Mouse (Mus musculus) midbrain, embryonic 10.5 days (tissue): ENCODE measurements around the gene Tsc22d1. TPM values are rescaled to one million over a fixed set of nuclear protein-coding genes. Genes with fewer than 3 reads are reported as not detected.

Source experiments
- DNase-seq: peaks from one replicate; pipeline ENCODE4 v3.0.0-alpha.2; 2017; ENCODE audit warnings: low spot score
- H3K27ac ChIP-seq: fragments of 300-500 bp; sonication (generic); replicated peaks from 2 replicates; pipeline ENCODE4 v1.5.1; 2016; ENCODE audit warnings: mild to moderate bottlenecking
- H3K27me3 ChIP-seq: fragments of 300-500 bp; sonication (generic); 2 replicates; pipeline ENCODE4 v1.6.1; 2016; ENCODE audit warnings: low read depth, mild to moderate bottlenecking; ENCODE audit not compliant: poor library complexity, severe bottlenecking
- H3K36me3 ChIP-seq: fragments of 300-500 bp; sonication (generic); 2 replicates; pipeline ENCODE4 v1.6.1; 2016; ENCODE audit warnings: mild to moderate bottlenecking, moderate library complexity
- H3K4me1 ChIP-seq: fragments of 300-500 bp; sonication (generic); 2 replicates; pipeline ENCODE4 v1.6.1; 2016
- H3K4me3 ChIP-seq: fragments of 300-500 bp; sonication (generic); 2 replicates; pipeline ENCODE4 v1.5.1; 2016; ENCODE audit warnings: mild to moderate bottlenecking, moderate library complexity
- H3K9me3 ChIP-seq: fragments of 300-500 bp; sonication (generic); replicated peaks from 2 replicates; pipeline ENCODE4 v1.6.1; 2016; ENCODE audit warnings: mild to moderate bottlenecking
- WGBS: fragments of 180-500 bp; shearing (Covaris S2); methylation state at CpG from one replicate; pipeline ENCODE4 v1.1.7; 2016; 5-methylcytosine and 5-hydroxymethylcytosine counted together
- polyA plus RNA-seq: library from polyadenylated mRNA; unstranded; fragments of >200 nt; fragmentation: Nextera tagmentation; extraction: Ambion mirVana; gene quantifications from 2 replicates; pipeline ENCODE4 v1.2.1, GENCODE M21; 2016

Gene Tsc22d1
- polyA plus RNA-seq, 1 experiment from 2014 or later = 313 TPM

- H3K36me3 ChIP-seq = no peaks in the 10 kb centered on the region
- no peak for DNase-seq
- H3K4me3 ChIP-seq = no peak overlapping the region
- H3K9me3 ChIP-seq = no peaks in the 10 kb centered on the region
- no peak overlapping the region for H3K27ac ChIP-seq
- 91% methylated on average over 7 of the region's 7 CpGs for WGBS
- peaks cover 42% of the 10 kb centered on the region for H3K4me1 ChIP-seq
- no peaks in the 10 kb centered on the region for H3K27me3 ChIP-seq
These were observed 116.4 kb downstream of the Tsc22d1 start for GRCm38 (mm10) chr14:76531027-76531660.

- peak; percentile 79 for DNase-seq
- 42% methylated on average over 20 of the region's 20 CpGs for WGBS
- H3K36me3 ChIP-seq = no peaks in the 10 kb centered on the region
- H3K9me3 ChIP-seq = no peaks in the 10 kb centered on the region
- H3K4me1 ChIP-seq = peaks cover 37% of the 10 kb centered on the region
- H3K4me3 ChIP-seq = peak overlapping the region; percentile 45
- no peaks in the 10 kb centered on the region for H3K27me3 ChIP-seq
- H3K27ac ChIP-seq = peak overlapping the region; percentile 86
These were observed 117.8 kb downstream of the Tsc22d1 start for GRCm38 (mm10) chr14:76532257-76533169.

GRCm38 (mm10) chr14:76533170-76533815 lies 118.5 kb downstream of the Tsc22d1 start:
- Histone ChIP-seq H3K4me3 (peak overlapping the region; percentile 45), H3K9me3 (no peaks in the 10 kb centered on the region), H3K36me3 (no peaks in the 10 kb centered on the region), H3K27me3 (no peaks in the 10 kb centered on the region), H3K27ac (peak overlapping the region; percentile 86), H3K4me1 (peaks cover 32% of the 10 kb centered on the region)
- 28% methylated on average over 10 of the region's 10 CpGs for WGBS
- DNase-seq = no peak

GRCm38 (mm10) chr14:76535096-76535495 lies 120.3 kb downstream of the Tsc22d1 start:
- Histone ChIP-seq H3K9me3 (no peaks in the 10 kb centered on the region), H3K27me3 (no peaks in the 10 kb centered on the region), H3K4me1 (peaks cover 24% of the 10 kb centered on the region), H3K27ac (no peak overlapping the region), H3K4me3 (no peak overlapping the region), H3K36me3 (peaks cover 6% of the 10 kb centered on the region; the same call in 1 of the 2 replicates)
- no peak for DNase-seq
- 96% methylated on average over 1 of the region's 1 CpGs for WGBS

- 53% methylated on average over 6 of the region's 6 CpGs for WGBS
- Histone ChIP-seq H3K27me3 (no peaks in the 10 kb centered on the region), H3K27ac (no peak overlapping the region), H3K9me3 (no peaks in the 10 kb centered on the region), H3K4me1 (peaks cover 33% of the 10 kb centered on the region), H3K36me3 (peaks cover 6% of the 10 kb centered on the region; the same call in 1 of the 2 replicates), H3K4me3 (no peak overlapping the region)
- DNase-seq = peak; percentile 43
These were observed 122.2 kb downstream of the Tsc22d1 start for GRCm38 (mm10) chr14:76536921-76537320.

GRCm38 (mm10) chr14:76540005-76540670 lies 125.4 kb downstream of the Tsc22d1 start:
- H3K27ac ChIP-seq = no peak overlapping the region
- H3K4me3 ChIP-seq = no peak overlapping the region
- H3K4me1 ChIP-seq = peaks cover 17% of the 10 kb centered on the region
- H3K9me3 ChIP-seq = no peaks in the 10 kb centered on the region
- H3K36me3 ChIP-seq = peaks cover 6% of the 10 kb centered on the region; the same call in 1 of the 2 replicates
- 95% methylated on average over 5 of the region's 5 CpGs for WGBS
- H3K27me3 ChIP-seq = no peaks in the 10 kb centered on the region
- no peak for DNase-seq

GRCm38 (mm10) chr14:76541341-76541740 lies 126.6 kb downstream of the Tsc22d1 start:
- no peak for DNase-seq
- 79% methylated on average over 2 of the region's 2 CpGs for WGBS
- 0 out of 2 replicates have a peak overlapping the region, but pooled peaks have one; percentile 33 for H3K27ac ChIP-seq
- no peak overlapping the region for H3K4me3 ChIP-seq
- peaks cover 6% of the 10 kb centered on the region; the same call in 1 of the 2 replicates for H3K36me3 ChIP-seq
- no peaks in the 10 kb centered on the region for H3K9me3 ChIP-seq
- no peaks in the 10 kb centered on the region for H3K27me3 ChIP-seq
- peaks cover 26% of the 10 kb centered on the region for H3K4me1 ChIP-seq

- Histone ChIP-seq H3K9me3 (no peaks in the 10 kb centered on the region), H3K4me1 (peaks cover 17% of the 10 kb centered on the region), H3K27ac (no peak overlapping the region), H3K36me3 (peaks cover 17% of the 10 kb centered on the region), H3K4me3 (no peak overlapping the region), H3K27me3 (no peaks in the 10 kb centered on the region)
- DNase-seq = no peak
- 88% methylated on average over 6 of the region's 6 CpGs for WGBS
These were observed 129.4 kb downstream of the Tsc22d1 start for GRCm38 (mm10) chr14:76544136-76544535.

GRCm38 (mm10) chr14:76555263-76556030 lies 140.7 kb downstream of the Tsc22d1 start:
- H3K36me3 ChIP-seq = no peaks in the 10 kb centered on the region
- peak overlapping the region; percentile 72 for H3K4me3 ChIP-seq
- DNase-seq = no peak
- H3K27ac ChIP-seq = peak overlapping the region; percentile 89
- 73% methylated on average over 18 of the region's 18 CpGs for WGBS
- peaks cover 22% of the 10 kb centered on the region for H3K27me3 ChIP-seq
- no peaks in the 10 kb centered on the region for H3K9me3 ChIP-seq
- H3K4me1 ChIP-seq = peaks cover 30% of the 10 kb centered on the region

- Histone ChIP-seq H3K27ac (peak overlapping the region; percentile 89), H3K36me3 (no peaks in the 10 kb centered on the region), H3K9me3 (no peaks in the 10 kb centered on the region), H3K27me3 (peaks cover 22% of the 10 kb centered on the region), H3K4me1 (peaks cover 33% of the 10 kb centered on the region), H3K4me3 (peak overlapping the region; percentile 72)
- WGBS = under 1% methylated on average over 67 of the region's 67 CpGs
- DNase-seq = peak; percentile 69
These were observed 141.5 kb downstream of the Tsc22d1 start for GRCm38 (mm10) chr14:76556031-76556851.

GRCm38 (mm10) chr14:76556852-76557208 lies 142.1 kb downstream of the Tsc22d1 start, which contains the start of gene Serp2:
Gene Serp2, minus strand, starts transcription at chr14:76556889.
- Histone ChIP-seq H3K4me3 (peak within 1 kb of the TSS; percentile 72), H3K27ac (peak within 1 kb of the TSS; percentile 89), H3K36me3 (no peaks in the 10 kb centered on the region), H3K27me3 (peaks cover 22% of the 10 kb centered on the region), H3K4me1 (peaks cover 33% of the 10 kb centered on the region), H3K9me3 (no peaks in the 10 kb centered on the region)
- DNase-seq = no peak
- WGBS = 8% methylated on average over 17 of the region's 17 CpGs
